Mouse (Mus musculus): Measurements from ENCODE around the gene Clca4a. TPM values are rescaled to one million over a fixed set of nuclear protein-coding genes. Genes with fewer than 3 reads are reported as not detected.

Clca4a gene
- not detected for total RNA-seq (2023)

DNA sequence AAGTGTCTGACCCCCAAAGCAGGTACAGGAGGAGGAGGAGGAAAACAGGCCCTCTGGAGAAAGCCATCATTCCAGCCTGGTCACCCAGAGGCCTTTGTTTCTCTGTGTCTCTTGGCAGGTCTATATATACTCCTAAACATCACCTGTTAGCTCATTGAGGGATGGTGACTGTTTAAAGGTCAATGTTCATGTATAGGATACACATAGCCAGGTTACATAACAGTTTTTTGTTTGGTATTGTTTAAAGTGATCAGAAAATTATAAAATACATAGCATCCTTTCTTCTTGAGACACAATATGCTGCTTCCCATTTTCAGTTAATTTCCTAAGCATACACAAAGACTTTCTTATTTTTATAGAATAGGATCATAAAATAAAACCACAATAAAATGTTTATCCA, at the start of gene Clca4a:
Gene Clca4a, minus strand, starts transcription at position 101 of the 400 bp plus-strand sequence.

DNA sequence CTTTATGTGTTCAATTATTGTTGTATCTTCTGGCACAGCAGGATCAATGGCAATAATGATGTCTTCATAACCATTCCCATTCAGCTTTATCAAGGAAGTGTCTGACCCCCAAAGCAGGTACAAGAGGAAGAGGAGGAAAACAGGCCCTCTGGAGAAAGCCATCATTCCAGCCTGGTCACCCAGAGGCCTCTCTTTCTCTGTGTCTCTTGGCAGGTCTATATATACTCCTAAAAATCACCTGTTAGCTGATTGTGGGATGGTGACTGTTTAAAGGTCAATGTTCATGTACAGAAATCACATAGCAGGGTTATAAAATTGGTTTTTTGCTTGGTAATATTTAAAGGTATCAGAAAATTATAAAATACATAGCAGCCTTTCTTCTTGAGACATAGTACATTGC, 42.5 kb downstream of the Clca4a start, which contains the start of gene Clca4b:
Gene Clca4b, minus strand, starts transcription at position 195 of the 400 bp plus-strand sequence.

Other genes with a start within 250 kb of the Clca4a start
- not detected for gene Clca3a1, start 214.1 kb downstream of the Clca4a start, total RNA-seq (2023)
- not detected for gene Clca3a2, start 155.6 kb downstream of the Clca4a start, total RNA-seq (2023)
- not detected for gene Clca3b, start 125.7 kb downstream of the Clca4a start, total RNA-seq (2023)
- not detected for gene Clca4b, start 42.5 kb downstream of the Clca4a start, total RNA-seq (2023)
- not detected for gene Clca1, start 57.7 kb upstream of the Clca4a start, total RNA-seq (2023)
- gene Clca2, start 124.4 kb upstream of the Clca4a start, total RNA-seq (2023), result not detected
- 18.5 TPM for gene Odf2l, start 143.5 kb upstream of the Clca4a start, total RNA-seq (2023)

Data from CD8-positive naive resting alpha-beta T cell, adult 57 days (primary cell).